Mouse (Mus musculus): ENCODE data around the gene Elp4.

- TF ChIP-seq ZNF384 (IDR thresholded peaks at IDR 0.05; ENCODE audit: low read depth, low read length): no peak
- no peak for TF ChIP-seq MAFK (IDR thresholded peaks at IDR 0.05; ENCODE audit: insufficient read depth, low read depth, low read length)
- no peak for TF ChIP-seq ZC3H11A (IDR thresholded peaks at IDR 0.05; ENCODE audit: borderline replicate concordance, low read depth, low read length)
Observed at GRCm38 (mm10) chr2:105680999-105681710, 223.2 kb downstream of the Elp4 start.

Measured in ES-E14 (cell line).